Mouse (Mus musculus): ENCODE measurements at regions not wholly inside any gene's neighbourhood (a gene's known extent, or its start where the extent isn't known, plus 50 kb on each side); places are given as distances from the start of the nearest gene placed in this dataset.

- no peak for DNase-seq (ENCODE audit: low spot score in 2 of 2)
- intact Hi-C loops (cut with DNase I) = no loop called here
These were observed 84.8 kb upstream of the Aldh1b1 start for GRCm38 (mm10) chr4:45713837-45714508.

DNA sequence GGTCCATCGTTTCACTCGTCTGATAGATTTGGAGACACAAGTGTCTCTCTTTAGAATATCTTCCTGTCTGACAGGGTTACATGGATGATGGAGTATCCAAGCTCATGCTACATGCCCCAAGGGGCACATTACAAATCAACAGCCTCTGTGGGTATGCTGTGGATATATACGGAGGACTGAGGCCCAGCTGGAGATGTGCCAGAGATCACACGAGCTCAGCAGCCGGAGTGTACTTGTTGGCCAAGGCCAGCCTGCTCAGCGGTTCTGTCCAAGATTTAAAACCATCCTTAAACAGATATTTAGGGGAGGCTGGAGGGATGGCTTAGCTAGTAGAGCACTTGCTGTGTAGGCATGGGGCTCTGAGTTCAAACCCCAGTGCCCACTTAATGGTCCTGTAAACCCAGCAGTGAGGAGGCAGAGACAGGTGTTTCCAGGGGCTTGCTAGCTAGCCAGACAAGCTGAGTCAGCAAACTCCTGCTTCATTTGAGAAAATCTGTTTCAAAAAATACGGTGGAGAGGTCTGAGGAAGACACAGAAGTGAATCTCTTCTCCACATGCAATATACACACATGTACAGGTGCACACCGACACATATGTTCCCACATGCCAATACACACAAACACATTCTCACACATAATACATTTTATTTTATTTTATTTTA is 85.6 kb upstream of the Aldh1b1 start:
- no peak for DNase-seq (ENCODE audit: low spot score in 2 of 2)

DNA sequence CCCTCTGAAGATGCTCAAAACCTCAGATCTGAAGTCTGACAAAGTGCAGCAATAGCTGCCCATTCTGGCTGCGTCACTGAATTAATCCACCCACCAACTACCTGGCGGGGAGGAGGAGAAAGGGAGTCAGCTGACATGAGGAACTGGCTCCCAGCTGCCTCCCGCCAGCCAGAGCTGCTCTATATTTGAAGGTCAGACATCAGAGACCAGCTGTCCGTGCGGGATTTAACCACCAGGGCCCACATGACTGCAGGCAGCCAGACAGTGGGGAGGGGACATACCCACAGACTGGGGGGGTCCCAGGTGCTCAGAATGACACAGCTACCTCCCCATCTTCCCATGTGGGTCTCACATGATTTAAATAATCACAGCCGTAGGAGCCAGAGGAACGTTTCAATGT is 94.8 kb upstream of the Aldh1b1 start:
- intact Hi-C loops (cut with DNase I) = no loop called here

More for the DNA sequence above, 85.6 kb upstream of the Aldh1b1 start:
- intact Hi-C loops (cut with DNase I) = no loop called here

GRCm38 (mm10) chr4:45699601-45700000 is 99.2 kb upstream of the Aldh1b1 start:
- intact Hi-C loops (cut with DNase I) = no loop called here
- peak; percentile 65 to 70 for DNase-seq (ENCODE audit: low spot score in 2 of 2)

More for the DNA sequence above, 94.8 kb upstream of the Aldh1b1 start:
- DNase-seq (ENCODE audit: low spot score in 2 of 2) = no peak

GRCm38 (mm10) chr4:45695239-45695638 is 103.6 kb upstream of the Aldh1b1 start:
- DNase-seq (ENCODE audit: low spot score in 2 of 2) = no peak
- intact Hi-C loops (cut with DNase I) = no loop called here

- intact Hi-C loops (cut with DNase I) = no loop called here
- no peak for DNase-seq (ENCODE audit: low spot score in 2 of 2)
These were observed 108.6 kb upstream of the Aldh1b1 start for GRCm38 (mm10) chr4:45689991-45690916.

GRCm38 (mm10) chr4:45689572-45689971 is 109.2 kb upstream of the Aldh1b1 start:
- DNase-seq (ENCODE audit: low spot score in 2 of 2) = no peak
- intact Hi-C loops (cut with DNase I) = no loop called here

DNA sequence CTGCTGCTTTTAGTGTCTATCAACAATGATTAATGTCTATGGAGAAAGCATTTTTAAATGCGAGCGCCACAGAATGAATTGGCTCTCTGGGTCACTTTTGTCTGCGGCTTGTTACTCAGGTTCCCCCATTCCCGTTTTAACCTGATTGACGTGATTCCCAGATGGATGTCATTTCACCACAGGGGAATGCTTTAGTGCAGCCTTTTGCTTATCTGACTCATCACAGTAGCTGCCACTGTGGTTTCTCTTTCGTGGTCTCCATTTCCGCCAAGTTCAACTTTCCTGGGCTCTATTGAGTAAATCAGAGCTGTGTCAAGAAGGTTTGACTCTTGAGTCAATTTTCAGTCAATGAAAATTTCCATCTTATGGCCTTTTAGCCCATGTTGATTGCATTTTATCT is 110.6 kb upstream of the Aldh1b1 start:
- intact Hi-C loops (cut with DNase I) = no loop called here
- no peak for DNase-seq (ENCODE audit: low spot score in 2 of 2)

DNA sequence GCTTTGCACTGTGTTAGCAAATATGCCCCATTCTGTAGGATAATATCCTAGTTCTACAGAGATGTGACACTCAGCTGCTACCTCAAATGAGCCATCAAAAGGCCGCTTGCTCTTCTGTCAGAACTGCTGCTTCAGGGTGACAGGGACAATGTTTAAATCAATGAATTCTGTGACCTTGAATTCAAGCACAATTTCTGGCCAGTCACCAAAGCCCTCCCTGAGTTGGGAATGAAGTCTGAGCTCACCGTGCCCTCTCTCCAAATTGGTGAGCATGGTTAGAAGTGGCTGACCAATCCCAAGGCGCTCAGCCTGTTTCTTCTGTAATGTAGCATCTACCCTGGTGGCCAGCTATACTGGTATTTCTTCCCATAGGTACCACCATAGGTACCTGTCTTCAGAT is 113.8 kb upstream of the Aldh1b1 start:
- no peak for DNase-seq (ENCODE audit: low spot score in 2 of 2)
- intact Hi-C loops (cut with DNase I) = no loop called here

GRCm38 (mm10) chr4:45683205-45683604 is 115.6 kb upstream of the Aldh1b1 start:
- intact Hi-C loops (cut with DNase I) = no loop called here

GRCm38 (mm10) chr4:45682746-45683145 is 116.1 kb upstream of the Aldh1b1 start:
- intact Hi-C loops (cut with DNase I) = no loop called here
- no peak for DNase-seq (ENCODE audit: low spot score in 2 of 2)

More at GRCm38 (mm10) chr4:45683205-45683604, 115.6 kb upstream of the Aldh1b1 start:
- DNase-seq (ENCODE audit: low spot score in 2 of 2) = no peak

DNA sequence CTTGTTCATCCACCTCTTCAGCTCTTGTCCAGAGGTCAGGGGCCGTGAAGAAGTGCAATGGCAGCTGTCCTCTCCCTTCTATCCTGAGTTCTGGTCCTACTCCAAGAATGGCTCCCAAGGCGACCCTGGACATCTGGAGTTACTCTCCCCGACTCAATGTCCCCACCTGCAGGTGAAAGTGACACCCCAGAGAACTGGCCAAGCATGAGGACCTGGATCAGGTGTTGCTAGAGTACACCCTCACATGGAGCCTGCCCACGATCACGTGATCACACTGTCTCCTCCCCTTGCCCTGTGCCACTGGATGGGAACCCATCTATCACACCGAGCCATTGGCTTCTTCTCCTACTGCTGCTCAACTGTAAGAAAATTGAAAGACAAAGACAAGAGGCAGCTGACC is 122.7 kb upstream of the Aldh1b1 start:
- intact Hi-C loops (cut with DNase I) = no loop called here
- no peak for DNase-seq (ENCODE audit: low spot score in 2 of 2)

GRCm38 (mm10) chr4:45674291-45674690 is 124.5 kb upstream of the Aldh1b1 start:
- DNase-seq (ENCODE audit: low spot score in 2 of 2) = no peak
- intact Hi-C loops (cut with DNase I) = no loop called here

DNA sequence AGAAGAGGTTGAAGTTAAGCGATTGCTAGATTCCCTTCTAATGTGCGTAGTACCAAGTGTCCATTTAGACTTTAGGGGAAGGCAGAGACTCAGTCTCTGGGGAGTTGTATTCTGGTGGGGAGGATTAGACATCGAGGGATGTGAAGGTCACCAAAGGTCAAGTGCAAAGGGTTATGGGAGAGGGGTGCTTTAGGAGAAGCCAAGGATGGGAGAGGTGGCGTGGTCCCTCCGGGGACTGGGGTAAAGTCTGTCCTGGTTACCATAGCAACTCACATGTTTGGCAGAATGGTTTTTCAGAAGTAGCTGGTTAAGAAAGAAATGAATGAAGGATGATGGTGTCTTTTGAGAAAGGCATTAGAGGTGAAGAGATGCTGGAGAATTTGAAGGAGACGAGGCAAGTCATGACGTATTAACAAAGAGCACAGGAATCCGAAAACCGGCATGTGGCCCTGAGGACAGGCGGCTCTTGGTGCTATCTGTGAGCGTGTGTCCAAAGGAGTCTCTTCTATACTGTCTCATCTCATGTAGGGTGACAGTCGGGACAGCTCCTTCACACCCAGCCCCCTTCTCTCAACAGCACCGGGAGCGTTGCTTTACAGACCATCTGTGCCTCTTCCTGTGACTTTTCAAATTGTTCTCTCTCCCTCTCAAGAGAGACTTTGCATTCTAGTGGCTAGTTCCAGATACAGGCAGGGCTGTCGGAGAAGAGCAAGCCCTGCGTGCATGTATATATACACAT is 125.6 kb upstream of the Aldh1b1 start:
- intact Hi-C loops (cut with DNase I) = no loop called here
- DNase-seq (ENCODE audit: low spot score in 2 of 2) = peak; percentile 16 to 33

- no peak for DNase-seq (ENCODE audit: low spot score in 2 of 2)
- intact Hi-C loops (cut with DNase I) = no loop called here
These were observed 126.4 kb upstream of the Aldh1b1 start for GRCm38 (mm10) chr4:45672262-45673076.

DNA sequence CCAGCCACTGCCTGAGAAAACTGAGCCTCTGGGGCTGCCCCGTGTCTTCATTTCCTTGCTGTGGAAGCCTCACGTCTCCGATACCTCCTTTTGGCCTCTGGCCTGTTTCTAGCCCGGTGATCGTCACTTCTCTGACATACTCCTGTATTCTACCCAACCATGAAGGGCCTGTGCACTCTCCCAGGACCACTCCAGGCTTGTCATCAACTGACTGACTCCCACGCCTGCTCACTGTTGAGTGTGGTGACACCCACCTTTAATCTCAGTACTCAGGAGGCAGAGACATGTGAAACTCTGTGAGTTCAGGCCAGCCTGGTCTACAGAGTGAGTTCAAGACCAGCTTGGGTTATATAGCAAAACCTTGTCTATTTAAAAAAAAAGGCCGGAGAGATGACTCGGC is 132.1 kb upstream of the Shb start:
- DNase-seq (ENCODE audit: low spot score in 2 of 2) = no peak

DNA sequence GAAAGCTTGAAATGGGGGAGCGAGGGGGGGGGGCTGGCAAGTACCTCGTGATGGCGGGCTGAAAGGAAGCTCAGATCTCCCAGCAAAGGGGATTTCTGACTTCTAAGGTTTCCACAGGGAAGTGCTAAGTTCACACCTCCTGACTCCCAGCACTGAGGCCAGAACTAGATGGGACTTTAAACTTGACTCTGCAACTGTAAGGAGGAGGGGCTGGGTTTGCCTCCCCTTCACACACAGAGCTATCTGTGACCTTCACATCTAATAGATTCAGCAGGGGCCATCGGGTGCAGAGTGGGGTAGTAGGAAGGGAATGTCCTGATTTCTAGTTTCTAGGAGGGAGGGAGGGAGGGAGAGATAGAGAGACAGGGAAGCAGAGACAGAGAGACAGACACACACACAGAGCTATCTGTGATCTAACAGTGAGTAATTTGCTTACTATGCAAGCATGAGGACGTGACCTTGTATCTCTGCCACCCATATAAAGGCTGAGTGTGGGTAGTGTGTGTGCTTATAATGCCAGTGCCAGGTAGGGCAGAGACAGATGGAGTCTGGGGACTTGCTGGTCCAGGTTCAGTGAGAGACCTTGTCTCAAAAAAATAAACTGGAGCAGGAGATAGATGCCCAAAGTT is 125.2 kb upstream of the Shb start:
- no peak for DNase-seq (ENCODE audit: low spot score in 2 of 2)
- intact Hi-C loops (cut with DNase I) = no loop called here

More for the DNA sequence above, 132.1 kb upstream of the Shb start:
- intact Hi-C loops (cut with DNase I) = no loop called here

DNA sequence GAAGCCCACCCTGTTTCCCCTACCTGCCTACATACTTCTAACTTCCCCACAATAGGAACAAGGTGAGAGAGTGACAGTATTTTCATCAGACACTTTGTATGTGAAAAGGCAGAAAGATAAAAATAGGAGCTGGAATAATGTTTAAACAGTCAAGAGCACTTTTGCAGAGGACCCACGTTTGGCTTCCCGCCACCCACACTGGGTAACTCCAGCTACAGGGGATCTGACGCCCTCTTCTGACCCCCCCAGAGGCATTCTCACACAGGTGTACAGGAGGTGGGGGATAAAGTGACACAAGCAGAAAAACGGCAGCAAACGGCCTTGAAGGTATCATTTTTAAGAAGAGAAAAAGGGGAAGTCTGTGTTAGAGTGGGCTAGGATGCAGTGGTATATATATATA is 123.5 kb upstream of the Shb start:
- no peak for DNase-seq (ENCODE audit: low spot score in 2 of 2)
- intact Hi-C loops (cut with DNase I) = no loop called here

DNA sequence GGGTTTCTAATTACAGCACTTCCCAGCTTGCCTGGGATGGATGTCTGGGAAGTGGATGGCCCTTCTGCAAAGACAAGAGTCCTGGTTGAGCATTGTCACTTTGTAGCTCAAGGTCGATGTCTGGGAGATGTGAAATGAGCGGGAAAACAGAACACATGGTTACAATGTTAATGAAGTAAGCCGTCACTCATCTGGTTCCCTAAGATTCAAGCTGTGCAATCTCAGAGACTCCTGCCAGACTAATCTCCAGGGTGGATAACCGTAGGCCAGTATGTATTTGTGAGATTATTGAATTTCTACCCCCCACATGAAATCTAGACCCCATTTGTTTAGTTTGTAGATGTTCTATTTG is 122.5 kb upstream of the Shb start:
- no peak for DNase-seq (ENCODE audit: low spot score in 2 of 2)
- intact Hi-C loops (cut with DNase I) = no loop called here
